Mouse (Mus musculus): ENCODE measurements around the gene Evx2. TPM values are rescaled to one million over a fixed set of nuclear protein-coding genes. Genes with fewer than 3 reads are reported as not detected.
A peak's percentile ranks its signal among the peaks of the same experiment; 100 is the strongest.

The Evx2 gene
- polyA plus RNA-seq (2015; fragmentation: Nextera tagmentation; extraction: Ambion mirVana) = 0.04 TPM in 1 of 2 replicates, not detected in the other

DNA sequence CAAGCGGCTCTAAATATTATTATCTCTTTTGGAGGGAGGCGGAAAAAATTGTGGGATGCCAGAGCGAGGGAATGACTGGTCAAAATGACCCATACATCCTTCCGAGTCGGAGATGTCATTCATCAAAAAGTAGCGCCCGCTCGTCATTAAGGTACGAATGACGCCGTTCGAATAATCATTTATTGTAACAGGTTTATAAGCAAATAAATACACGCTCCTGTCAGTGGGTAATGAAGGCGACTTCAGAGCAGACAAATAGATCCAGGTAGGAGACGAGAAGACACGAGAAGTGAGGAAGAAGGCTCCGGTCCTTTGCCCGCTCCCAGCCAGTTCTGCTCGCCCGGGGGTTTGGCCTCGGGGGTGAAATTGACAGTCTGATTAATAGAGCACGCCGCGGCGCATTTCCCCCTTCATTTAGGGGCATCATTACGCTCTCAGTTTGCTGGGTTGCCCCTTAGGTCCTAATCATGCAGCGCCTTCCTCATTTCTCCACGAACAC lies at the start of gene Evx2:
Gene Evx2, minus strand, starts transcription at position 51 of the 499 bp plus-strand sequence.
- no peak for ATAC-seq
- WGBS = 2% methylated on average over 28 of the region's 28 CpGs
- Histone ChIP-seq H3K27me3 (replicated peaks) (peaks cover 93% of the 10 kb centered on the region), H3K9me3 (no peaks in the 10 kb centered on the region), H3K27ac (no peak within 1 kb of the TSS), H3K4me1 (replicated peaks) (peaks cover 26% of the 10 kb centered on the region), H3K4me2 (replicated peaks) (no peak within 1 kb of the TSS), H3K4me3 (replicated peaks) (no peak within 1 kb of the TSS; the same call in 1 of the 2 replicates), H3K36me3 (no peaks in the 10 kb centered on the region), H3K9ac (no peak within 1 kb of the TSS)

DNA sequence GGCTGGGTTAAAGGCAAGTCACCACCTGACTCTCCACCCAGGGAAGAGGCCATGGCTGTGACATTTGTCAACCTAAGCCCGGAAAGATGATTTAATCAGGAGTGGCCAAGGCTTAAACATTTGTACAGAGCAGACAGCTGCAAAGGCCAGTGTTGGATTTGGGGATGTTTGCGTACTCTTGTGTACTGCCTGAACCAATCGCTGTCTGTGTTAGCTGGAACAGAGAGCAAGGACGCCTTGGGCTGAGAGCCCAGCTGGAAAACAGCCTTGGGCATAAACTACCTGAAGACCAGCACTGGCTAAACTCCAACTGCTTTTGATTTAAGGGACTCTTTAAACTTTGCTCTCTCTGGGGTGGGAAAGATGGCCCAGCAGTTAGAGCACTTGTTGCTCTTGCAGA lies 49.3 kb upstream of the Evx2 start:
- no peak overlapping the region for H3K4me3 ChIP-seq (replicated peaks)
- H3K36me3 ChIP-seq = no peaks in the 10 kb centered on the region
- no peak overlapping the region for H3K9ac ChIP-seq
- H3K4me1 ChIP-seq (replicated peaks) = peaks cover 9% of the 10 kb centered on the region
- H3K27me3 ChIP-seq (replicated peaks) = peaks cover 69% of the 10 kb centered on the region
- no peaks in the 10 kb centered on the region for H3K9me3 ChIP-seq
- H3K4me2 ChIP-seq (replicated peaks) = no peak overlapping the region
- no peak overlapping the region for H3K27ac ChIP-seq
- ATAC-seq = no peak
- 32% methylated on average over 4 of the region's 4 CpGs for WGBS

DNA sequence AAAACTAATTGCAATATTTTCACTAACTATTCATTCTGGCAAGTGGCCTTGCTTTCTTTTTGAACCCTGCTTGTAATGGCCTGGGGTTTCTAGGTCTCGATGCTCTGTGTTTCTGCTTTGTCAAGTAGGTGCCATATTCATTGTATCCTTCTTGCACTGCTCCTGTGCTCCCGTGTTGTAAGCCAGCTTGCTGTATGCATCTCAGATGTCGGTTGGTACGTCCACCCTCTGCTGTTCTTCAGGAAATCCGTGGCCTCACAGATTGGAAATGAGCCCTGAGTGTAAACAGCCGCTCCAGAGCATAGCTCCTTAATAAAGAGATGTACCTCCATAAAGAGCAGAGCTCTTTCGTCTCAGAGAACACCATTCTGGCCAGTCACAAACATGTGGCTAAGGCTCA lies 48.2 kb upstream of the Evx2 start:
- H3K4me1 ChIP-seq (replicated peaks) = peaks cover 9% of the 10 kb centered on the region
- peaks cover 70% of the 10 kb centered on the region for H3K27me3 ChIP-seq (replicated peaks)
- no peak overlapping the region; the same call in 1 of the 2 replicates for H3K4me3 ChIP-seq (replicated peaks)
- no peaks in the 10 kb centered on the region for H3K36me3 ChIP-seq
- peak overlapping the region; percentile 30; the same call in 1 of the 2 replicates for H3K4me2 ChIP-seq (replicated peaks)
- no peak overlapping the region for H3K9ac ChIP-seq
- no peak overlapping the region for H3K27ac ChIP-seq
- ATAC-seq = no peak
- 32% methylated on average over 7 of the region's 7 CpGs for WGBS
- no peaks in the 10 kb centered on the region for H3K9me3 ChIP-seq

DNA sequence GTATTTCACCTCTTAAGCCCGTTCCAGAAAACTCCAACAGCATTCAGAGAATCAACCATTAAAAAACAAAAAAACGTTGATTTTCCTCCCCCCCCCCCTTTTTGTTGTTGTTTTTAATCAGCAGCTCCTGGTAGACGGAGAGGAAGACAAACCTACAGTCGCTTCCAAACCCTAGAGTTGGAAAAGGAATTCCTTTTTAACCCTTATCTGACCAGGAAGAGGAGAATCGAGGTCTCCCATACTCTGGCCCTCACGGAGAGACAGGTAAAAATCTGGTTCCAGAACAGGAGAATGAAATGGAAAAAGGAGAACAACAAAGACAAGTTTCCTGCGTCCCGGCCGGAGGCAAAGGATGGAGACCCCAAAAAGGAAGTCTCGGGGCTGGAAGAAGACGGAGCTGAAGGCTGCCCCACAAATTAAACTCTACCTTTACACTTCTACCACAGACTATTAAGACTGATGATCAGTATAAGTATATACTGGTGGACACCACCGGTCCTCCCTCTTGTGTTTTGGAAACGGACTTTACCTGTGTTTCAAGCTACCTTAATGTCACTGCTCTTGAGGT lies 47.1 kb upstream of the Evx2 start:
- WGBS = 8% methylated on average over 13 of the region's 13 CpGs
- no peaks in the 10 kb centered on the region for H3K9me3 ChIP-seq
- H3K4me3 ChIP-seq (replicated peaks) = peak overlapping the region; percentile 63
- ATAC-seq = no peak
- no peak overlapping the region for H3K9ac ChIP-seq
- H3K4me1 ChIP-seq (replicated peaks) = peaks cover 9% of the 10 kb centered on the region
- peak overlapping the region; percentile 88; the same call in 1 of the 2 replicates for H3K4me2 ChIP-seq (replicated peaks)
- no peaks in the 10 kb centered on the region for H3K36me3 ChIP-seq
- no peak overlapping the region for H3K27ac ChIP-seq
- peaks cover 67% of the 10 kb centered on the region for H3K27me3 ChIP-seq (replicated peaks)

DNA sequence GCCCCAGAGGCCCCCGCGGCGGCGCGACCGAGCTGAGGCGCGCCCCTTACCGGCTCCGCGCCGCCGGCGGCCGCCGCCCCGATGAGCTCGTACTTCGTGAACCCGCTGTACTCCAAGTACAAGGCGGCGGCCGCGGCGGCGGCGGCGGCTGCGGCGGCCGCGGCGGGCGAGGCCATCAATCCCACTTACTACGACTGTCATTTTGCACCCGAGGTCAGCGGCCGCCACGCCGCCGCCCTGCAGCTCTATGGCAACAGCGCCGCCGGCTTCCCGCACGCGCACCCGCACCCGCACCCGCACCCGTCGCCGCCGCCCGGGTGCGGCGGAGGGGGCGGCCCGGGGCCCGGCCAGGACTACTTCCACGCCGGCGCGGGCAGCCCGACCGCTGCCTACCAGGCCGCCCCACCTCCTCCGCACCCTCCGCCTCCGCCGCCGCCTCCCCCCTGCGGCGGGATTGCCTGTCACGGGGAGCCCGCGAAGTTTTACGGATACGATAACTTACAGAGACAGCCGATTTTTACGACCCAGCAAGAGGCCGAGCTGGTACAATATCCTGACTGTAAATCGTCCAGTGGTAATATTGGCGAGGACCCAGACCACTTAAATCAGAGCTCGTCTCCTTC lies 46.2 kb upstream of the Evx2 start:
- Histone ChIP-seq H3K9ac (peak overlapping the region; percentile 58), H3K4me2 (replicated peaks) (peak overlapping the region; percentile 88), H3K4me3 (replicated peaks) (peak overlapping the region; percentile 63), H3K27ac (peak overlapping the region; percentile 86), H3K4me1 (replicated peaks) (peaks cover 9% of the 10 kb centered on the region), H3K9me3 (no peaks in the 10 kb centered on the region), H3K36me3 (no peaks in the 10 kb centered on the region), H3K27me3 (replicated peaks) (peaks cover 76% of the 10 kb centered on the region)
- ATAC-seq = peak; percentile 65
- under 1% methylated on average over 76 of the region's 85 CpGs for WGBS

DNA sequence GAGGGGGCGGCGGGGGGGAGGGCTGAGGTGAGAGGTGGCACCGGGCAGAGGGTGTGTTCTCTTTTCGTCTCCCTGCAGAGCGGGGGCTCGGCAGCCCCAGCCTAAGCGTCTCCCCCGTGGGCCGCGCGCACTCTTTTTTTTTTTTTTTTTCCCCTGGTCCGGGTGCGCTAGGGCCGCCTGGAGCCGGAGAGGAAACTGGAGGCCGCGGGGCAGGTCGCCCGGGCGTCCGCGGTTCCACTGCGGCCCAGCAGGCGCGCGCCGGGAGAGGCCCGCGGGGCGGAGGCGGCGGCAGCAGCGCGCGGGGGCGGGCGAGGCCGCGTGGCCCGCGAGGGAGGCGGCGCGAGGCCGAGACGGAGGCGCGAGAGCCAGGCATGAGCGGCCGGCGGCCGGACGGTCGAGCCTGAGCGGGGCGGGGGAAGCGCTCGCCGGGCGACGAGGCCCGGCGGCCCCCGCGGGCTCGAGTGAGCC lies 45.7 kb upstream of the Evx2 start:
- Histone ChIP-seq H3K36me3 (no peaks in the 10 kb centered on the region), H3K27ac (peak overlapping the region; percentile 86), H3K4me2 (replicated peaks) (peak overlapping the region; percentile 88), H3K4me3 (replicated peaks) (peak overlapping the region; percentile 63), H3K9ac (peak overlapping the region; percentile 58), H3K27me3 (replicated peaks) (peaks cover 78% of the 10 kb centered on the region), H3K9me3 (no peaks in the 10 kb centered on the region), H3K4me1 (replicated peaks) (peaks cover 9% of the 10 kb centered on the region)
- peak; percentile 39; the same call in 1 of the 2 replicates for ATAC-seq
- under 1% methylated on average over 49 of the region's 66 CpGs for WGBS

DNA sequence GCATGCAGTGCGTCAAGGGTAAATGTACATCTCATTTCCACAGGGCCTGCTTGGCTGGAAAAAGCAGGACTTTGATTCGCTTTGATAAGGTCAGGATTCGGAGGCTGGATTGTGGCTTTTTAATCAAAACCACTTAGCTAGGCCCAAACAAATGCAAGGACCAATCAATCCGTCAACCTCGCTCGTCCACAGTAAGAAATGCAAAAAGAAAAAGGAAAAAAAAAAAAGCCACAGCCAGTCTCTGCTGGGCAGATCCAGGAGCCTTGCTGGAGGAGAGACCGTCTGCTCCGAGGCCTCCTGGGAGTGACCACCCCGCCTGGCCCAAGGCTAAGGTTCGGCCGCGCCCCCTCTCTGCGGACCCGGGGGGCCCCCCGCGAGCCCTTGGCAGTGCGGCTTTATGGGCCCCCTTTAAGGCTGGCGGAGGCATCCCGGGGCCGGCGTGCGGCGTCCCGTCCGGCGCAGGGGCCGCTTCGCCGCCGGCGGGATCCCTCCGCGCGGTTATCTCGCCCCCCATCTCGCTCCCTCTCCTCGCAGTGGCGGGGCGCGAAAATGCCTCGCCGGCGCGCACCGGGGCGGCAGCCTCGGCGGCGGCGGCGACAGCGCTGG lies 45.1 kb upstream of the Evx2 start, which contains the start of gene Hoxd8:
Gene Hoxd8, plus strand, starts transcription at position 223 of the 606 bp plus-strand sequence.
- peaks cover 78% of the 10 kb centered on the region for H3K27me3 ChIP-seq (replicated peaks)

DNA sequence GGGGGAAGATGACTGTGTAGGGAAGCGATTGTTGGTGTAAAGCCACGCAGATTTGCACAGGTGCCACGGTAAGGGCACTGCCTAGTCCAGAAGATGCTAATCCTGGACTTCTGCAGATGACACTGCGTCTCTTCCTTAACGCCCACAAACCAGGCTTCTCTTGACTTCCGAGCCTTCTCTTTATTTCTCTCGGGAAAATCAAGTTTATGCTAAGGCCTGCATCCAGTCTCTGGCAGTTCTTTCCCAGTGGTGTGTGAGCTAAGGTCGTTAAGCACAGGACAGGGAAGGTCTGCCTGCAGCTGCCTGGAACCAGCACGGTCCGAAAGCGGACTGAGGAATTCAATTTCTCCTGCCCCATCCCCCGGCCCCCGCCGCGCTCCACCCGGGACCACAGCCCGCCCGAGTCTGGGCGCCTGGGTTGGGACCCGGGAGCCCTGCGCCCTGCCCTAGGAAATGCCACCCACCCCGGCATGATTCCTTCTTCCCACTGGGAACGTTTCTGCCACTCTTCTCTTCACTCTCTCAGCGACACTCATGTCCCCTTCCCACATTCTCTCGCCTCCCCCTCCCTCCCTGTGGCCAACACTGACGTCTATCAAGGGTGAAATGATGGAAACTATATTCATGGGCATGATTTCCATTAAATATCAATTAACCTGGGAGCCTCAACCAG lies 44.5 kb upstream of the Evx2 start:
- peaks cover 78% of the 10 kb centered on the region for H3K27me3 ChIP-seq (replicated peaks)
- 12% methylated on average over 26 of the region's 26 CpGs for WGBS
- no peak for ATAC-seq
- H3K9ac ChIP-seq = no peak overlapping the region
- 0 out of 2 replicates have a peak overlapping the region, but pooled peaks have one; percentile 40 for H3K27ac ChIP-seq
- no peaks in the 10 kb centered on the region for H3K9me3 ChIP-seq
- H3K4me3 ChIP-seq (replicated peaks) = peak overlapping the region; percentile 63
- peaks cover 9% of the 10 kb centered on the region for H3K4me1 ChIP-seq (replicated peaks)
- H3K4me2 ChIP-seq (replicated peaks) = peak overlapping the region; percentile 88
- no peaks in the 10 kb centered on the region for H3K36me3 ChIP-seq

More for the DNA sequence above, 45.1 kb upstream of the Evx2 start, which contains the start of gene Hoxd8:
- peaks cover 9% of the 10 kb centered on the region for H3K4me1 ChIP-seq (replicated peaks)
- peak within 1 kb of the TSS; percentile 58 for H3K9ac ChIP-seq
- H3K27ac ChIP-seq = peak within 1 kb of the TSS; percentile 86
- WGBS = under 1% methylated on average over 47 of the region's 52 CpGs
- peak within 1 kb of the TSS; percentile 88 for H3K4me2 ChIP-seq (replicated peaks)
- peak; percentile 42 for ATAC-seq
- peak within 1 kb of the TSS; percentile 63 for H3K4me3 ChIP-seq (replicated peaks)
- H3K36me3 ChIP-seq = no peaks in the 10 kb centered on the region
- no peaks in the 10 kb centered on the region for H3K9me3 ChIP-seq

DNA sequence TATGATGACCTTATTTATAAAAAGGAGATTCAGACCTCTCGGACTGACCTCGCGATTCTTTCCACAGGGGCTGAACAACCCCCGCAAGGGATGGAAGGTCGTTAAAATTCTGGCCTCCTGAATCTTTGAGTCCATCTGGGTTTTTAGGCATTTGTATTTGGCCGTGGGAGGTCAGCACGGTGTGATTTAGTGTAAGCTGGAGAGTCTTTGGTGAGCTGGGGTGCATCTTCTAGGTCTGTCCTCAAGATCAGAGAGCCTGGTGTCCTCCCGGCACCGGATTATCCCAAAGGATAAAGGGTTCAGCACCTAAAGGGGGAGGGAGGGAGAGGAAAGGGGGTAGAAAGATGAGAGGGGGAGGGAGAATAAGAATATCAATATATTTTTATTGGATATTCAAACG lies 44.0 kb upstream of the Evx2 start:
- H3K27me3 ChIP-seq (replicated peaks) = peaks cover 78% of the 10 kb centered on the region
- ATAC-seq = no peak
- no peak overlapping the region for H3K9ac ChIP-seq
- H3K9me3 ChIP-seq = no peaks in the 10 kb centered on the region
- H3K4me1 ChIP-seq (replicated peaks) = peaks cover 13% of the 10 kb centered on the region
- H3K4me3 ChIP-seq (replicated peaks) = no peak overlapping the region
- 0 out of 2 replicates have a peak overlapping the region, but pooled peaks have one; percentile 88 for H3K4me2 ChIP-seq (replicated peaks)
- 28% methylated on average over 10 of the region's 10 CpGs for WGBS
- H3K36me3 ChIP-seq = no peaks in the 10 kb centered on the region
- H3K27ac ChIP-seq = no peak overlapping the region

DNA sequence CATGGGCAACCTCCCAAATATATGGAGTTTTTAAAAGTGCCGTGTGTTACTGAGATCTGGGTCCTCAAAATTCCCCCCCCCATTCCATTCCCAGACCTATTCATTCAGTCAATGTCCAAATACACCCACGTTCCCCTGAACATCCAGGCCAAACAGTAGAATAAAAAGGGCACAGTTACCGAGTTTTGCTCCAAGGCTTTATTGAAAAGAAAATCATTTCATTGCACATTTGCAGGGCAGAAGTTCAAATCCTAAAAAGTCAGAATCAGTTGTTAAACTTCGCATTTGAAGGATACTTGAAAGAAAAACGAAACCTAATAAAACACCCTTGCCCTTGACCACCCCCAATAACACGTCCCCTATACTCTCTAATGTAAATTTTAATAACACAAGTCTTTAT lies 43.5 kb upstream of the Evx2 start:
- H3K4me2 ChIP-seq (replicated peaks) = no peak overlapping the region
- WGBS = 36% methylated on average over 6 of the region's 6 CpGs
- H3K9ac ChIP-seq = no peak overlapping the region
- no peak overlapping the region for H3K27ac ChIP-seq
- no peak overlapping the region for H3K4me3 ChIP-seq (replicated peaks)
- ATAC-seq = no peak
- H3K4me1 ChIP-seq (replicated peaks) = peaks cover 18% of the 10 kb centered on the region
- no peaks in the 10 kb centered on the region for H3K36me3 ChIP-seq
- peaks cover 80% of the 10 kb centered on the region for H3K27me3 ChIP-seq (replicated peaks)
- H3K9me3 ChIP-seq = no peaks in the 10 kb centered on the region

DNA sequence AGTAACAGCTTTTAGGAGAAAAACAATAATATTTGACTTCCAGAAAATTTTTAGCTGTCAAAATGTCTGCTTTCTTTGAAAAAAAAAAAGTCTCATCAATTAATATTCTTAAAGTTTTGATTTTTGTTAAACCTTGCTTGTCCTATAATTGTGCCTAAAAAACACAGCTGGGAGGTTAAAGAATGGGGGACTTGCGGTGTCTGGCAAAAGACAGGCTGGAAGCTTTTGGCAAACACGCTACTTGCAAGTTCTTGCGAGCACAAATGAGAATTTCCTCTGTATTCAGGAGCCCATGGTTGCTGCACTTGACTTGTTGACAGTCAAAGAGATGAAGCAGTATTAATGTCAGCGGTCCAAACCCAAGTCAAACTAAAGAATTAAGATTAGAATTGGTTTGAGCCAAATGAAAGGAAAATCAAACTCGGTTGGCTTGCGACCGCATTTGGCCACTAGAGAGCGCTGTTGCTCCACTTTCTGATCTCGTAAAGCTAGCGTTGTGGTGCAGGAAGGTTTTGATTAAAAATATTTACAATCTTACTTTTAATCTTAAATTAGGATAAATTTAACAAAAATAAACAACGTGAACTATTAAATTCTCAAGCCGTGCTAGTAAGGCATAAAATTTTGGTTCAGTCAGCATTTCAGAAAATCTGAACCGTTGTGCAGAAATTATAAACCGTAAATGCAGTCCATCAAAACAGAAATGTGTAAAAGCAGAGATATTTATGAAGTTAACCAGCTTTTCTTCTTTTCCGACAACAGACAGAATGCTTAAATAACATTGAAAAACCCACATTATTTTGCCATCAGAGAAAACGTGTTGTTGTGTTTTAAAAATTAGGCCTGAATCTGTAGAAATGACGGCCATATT lies 42.8 kb upstream of the Evx2 start:
- Histone ChIP-seq H3K4me2 (replicated peaks) (no peak overlapping the region), H3K36me3 (no peaks in the 10 kb centered on the region), H3K9me3 (no peaks in the 10 kb centered on the region), H3K4me3 (replicated peaks) (no peak overlapping the region), H3K4me1 (replicated peaks) (peaks cover 22% of the 10 kb centered on the region), H3K27me3 (replicated peaks) (peaks cover 82% of the 10 kb centered on the region), H3K27ac (no peak overlapping the region), H3K9ac (no peak overlapping the region)
- ATAC-seq = no peak
- 14% methylated on average over 17 of the region's 17 CpGs for WGBS

All from intestine, embryonic 15.5 days (tissue).